Mouse (Mus musculus) ovary, adult 18-20 months (tissue): ENCODE data around the gene Rpl13.
A peak's percentile ranks its signal among the peaks of the same experiment; 100 is the strongest.
"Not testable (repeated sequence)": the region's sequence is repeated elsewhere in the genome, so short reads cannot be mapped to it uniquely, and the experiment has no call there.

Experiments
- DNase-seq: peaks from one replicate; pipeline ENCODE4 v3.0.0; 2022; ENCODE audit warnings: low spot score, mixed read lengths

The Rpl13 gene

GRCm38 (mm10) chr8:123101735-123102685, at the start of gene Rpl13:
Gene Rpl13 (plus strand): TSS chr8:123102350.
- peak; percentile 95 for DNase-seq

GRCm38 (mm10) chr8:123062721-123063120, 39.4 kb upstream of the Rpl13 start, which contains the start of gene Spg7:
Gene Spg7 (plus strand): TSS chr8:123062942.
- no peak for DNase-seq

- DNase-seq = no peak
These were observed 38.1 kb upstream of the Rpl13 start for GRCm38 (mm10) chr8:123064072-123064471.

DNA sequence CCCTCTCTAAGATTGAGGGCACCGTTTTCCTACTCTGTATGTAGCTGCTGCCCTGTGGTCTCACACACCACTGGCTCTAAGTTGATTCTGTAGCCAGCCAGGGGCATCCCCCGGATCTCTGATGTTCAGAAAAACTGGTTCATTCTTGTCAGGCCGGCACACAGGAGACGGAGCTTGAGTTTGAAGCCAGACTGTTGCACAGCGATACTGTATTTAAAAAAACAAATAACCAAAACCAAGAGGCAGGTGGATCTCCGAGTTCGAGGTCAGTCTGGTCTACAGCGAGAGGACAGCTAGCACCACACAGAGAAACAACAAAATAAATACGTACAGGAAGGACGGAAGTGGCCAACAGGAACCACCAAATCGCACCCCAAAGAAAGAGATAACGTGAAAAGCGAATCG, 37.3 kb upstream of the Rpl13 start:
- no peak for DNase-seq

DNA sequence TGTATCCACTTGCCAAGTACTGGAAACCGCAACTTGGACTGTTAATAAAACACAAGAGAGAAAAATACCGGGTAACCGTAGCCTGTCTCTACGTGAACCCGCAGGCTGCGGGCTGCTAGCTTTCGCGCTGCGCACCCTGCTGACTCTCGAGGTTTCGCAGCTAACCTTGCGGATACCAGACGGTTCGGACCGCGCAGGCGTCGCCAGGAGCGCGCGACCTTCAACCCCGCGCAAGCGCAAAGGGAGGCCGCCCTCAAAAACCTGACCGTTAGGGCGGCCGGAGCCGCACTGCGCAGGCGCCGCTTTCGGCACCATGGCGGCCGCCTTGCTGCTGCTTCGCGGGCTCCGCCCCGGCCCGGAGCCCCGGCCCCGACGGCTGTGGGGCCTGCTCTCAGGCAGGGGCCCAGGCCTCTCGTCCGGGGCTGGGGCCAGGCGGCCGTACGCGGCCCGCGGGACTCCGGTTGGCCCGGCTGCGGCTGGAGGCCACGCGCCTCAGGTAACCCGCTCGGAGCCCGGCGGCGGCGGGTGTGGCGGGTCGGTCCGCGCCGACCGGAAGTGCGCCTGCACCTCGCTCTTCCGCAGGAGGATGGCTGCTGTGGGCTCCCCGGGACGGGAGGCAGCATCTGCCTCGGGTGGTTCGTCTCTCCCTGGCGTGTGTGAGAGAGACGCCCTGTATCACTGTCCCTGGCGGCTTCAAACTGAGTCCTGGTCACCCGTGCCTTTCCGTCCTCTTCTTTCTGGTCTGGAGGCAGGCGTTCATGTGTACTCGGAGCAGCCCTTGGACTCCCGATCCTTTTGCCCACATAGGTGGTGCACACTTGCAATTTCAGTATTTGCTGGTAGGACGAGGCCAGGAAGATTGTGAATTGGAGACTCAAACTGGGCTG, 36.7 kb upstream of the Rpl13 start:
- DNase-seq = peak; percentile 93

- DNase-seq = no peak
These were observed 36.0 kb upstream of the Rpl13 start for GRCm38 (mm10) chr8:123066101-123066683.

- no peak for DNase-seq
These were observed 31.0 kb upstream of the Rpl13 start for GRCm38 (mm10) chr8:123071176-123071575.

- DNase-seq = no peak
These were observed 24.9 kb upstream of the Rpl13 start for GRCm38 (mm10) chr8:123077213-123077612.

DNA sequence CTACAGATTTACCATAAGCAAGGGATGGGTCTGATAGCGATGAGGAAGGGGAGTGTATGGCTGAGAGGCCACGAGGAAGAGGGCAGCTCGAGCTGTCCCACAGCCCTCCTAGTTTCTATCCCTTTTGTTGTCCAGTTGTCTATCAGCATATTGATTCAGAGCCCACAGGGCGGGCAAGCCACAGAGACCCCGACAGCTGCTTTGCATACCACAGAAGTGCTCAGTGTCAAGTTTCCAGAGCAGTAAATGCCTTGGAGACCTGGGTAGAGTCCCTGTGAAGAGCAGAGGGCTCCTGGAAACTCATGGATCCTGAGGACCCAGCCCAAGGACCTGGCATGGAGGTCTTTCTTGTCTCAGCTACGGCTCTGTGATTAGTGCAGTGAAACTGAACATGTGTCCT, 19.2 kb upstream of the Rpl13 start:
- no peak for DNase-seq

GRCm38 (mm10) chr8:123083610-123084009, 18.5 kb upstream of the Rpl13 start:
- no peak for DNase-seq

GRCm38 (mm10) chr8:123087289-123087688, 14.9 kb upstream of the Rpl13 start:
- no peak for DNase-seq

GRCm38 (mm10) chr8:123097216-123097615, 4.9 kb upstream of the Rpl13 start:
- no peak for DNase-seq

DNA sequence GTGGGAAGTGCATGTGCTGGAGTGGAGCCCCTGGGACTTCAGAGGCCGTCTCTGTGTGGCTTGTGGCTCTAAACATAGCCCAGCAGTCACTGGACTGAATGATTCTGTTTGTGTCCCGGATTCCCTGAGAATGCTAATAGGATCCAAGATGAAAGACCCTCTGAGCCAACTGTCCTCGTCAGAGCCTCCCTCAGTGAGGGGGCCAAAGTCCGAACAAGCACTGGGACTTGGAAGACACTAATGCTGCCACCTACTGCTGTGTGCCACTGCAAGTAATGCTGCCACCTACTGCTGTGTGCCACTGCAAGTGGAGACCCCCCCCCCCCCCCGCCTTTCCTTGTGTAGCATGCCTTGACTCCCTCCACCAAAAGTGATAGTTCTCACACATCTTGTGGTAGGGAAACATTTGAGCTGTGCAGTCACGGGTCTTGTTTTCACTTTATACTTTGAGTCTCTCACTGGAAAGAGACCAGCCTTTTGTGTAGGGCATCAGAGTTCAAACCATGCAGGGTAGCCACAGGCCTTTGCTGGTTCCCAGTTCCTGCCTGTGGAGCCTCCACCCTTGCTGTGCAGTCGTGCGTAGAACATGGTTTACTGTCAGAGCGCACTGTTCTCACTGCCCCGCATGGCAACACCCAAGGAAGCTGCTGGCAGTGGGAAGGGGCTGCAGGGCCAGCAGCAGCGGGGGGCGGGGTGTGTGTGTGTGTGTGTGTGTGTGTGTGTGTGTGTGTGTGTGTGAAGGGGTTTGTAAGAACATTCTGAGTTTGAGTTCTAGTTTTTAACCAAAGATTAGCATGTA, 4.2 kb upstream of the Rpl13 start:
- no peak for DNase-seq

DNA sequence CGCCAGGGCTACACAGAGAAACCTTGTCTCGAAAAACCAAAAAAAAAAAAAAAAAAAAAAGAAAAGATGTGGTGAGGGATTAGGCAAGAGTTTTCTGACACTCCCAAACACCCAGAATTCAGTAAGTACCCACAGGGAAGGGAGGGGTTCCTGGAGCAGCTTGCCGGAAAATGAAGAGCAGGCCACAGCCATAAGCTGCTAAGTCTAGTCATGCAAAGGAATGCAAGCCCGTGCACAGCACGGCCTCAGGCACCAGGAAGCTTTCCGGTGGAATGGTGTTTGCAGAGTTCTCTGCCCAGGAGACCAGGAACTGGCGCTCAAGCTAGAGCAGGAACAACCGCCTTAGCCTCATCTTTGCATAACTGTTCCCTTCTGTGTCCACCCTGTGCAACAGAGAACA, 1.9 kb upstream of the Rpl13 start:
- no peak for DNase-seq

GRCm38 (mm10) chr8:123101244-123101643, 906 bp upstream of the Rpl13 start:
- DNase-seq = no peak

DNA sequence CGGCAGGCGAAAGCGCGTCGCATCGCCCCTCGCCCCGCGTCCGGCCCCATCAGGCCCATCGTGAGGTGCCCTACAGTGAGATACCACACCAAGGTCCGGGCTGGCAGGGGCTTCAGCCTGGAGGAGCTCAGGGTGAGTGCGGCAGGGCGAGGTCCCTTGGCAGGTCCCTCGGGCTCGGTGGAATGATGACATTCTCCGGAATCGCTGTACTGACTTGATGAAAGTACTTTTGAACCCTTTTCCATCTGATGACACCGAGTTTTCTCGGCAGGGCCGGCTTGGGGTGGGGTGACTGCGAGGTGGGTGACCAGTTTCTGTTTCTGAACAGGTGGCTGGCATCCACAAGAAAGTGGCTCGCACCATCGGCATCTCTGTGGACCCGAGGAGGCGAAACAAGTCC, 705 bp downstream of the Rpl13 start:
- DNase-seq = not testable (repeated sequence)

DNA sequence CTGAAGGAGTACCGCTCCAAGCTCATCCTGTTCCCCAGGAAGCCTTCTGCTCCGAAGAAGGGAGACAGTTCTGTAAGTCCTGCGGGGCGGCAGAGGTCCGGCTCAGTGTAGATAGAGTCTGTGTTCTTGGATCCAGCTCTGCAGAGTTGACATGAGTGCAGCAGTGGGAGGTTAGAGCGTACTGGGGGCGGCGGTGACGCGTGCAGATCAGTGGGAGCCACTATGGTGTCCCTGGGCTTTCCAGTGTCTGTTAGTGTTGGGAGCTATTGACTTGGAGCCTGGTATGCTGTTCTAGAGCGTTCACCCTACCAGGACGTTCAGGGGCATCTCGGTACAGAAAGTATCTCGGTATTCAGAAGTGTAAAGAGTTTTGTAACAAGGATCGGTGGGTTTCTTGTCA, 1.1 kb downstream of the Rpl13 start:
- DNase-seq = no peak

DNA sequence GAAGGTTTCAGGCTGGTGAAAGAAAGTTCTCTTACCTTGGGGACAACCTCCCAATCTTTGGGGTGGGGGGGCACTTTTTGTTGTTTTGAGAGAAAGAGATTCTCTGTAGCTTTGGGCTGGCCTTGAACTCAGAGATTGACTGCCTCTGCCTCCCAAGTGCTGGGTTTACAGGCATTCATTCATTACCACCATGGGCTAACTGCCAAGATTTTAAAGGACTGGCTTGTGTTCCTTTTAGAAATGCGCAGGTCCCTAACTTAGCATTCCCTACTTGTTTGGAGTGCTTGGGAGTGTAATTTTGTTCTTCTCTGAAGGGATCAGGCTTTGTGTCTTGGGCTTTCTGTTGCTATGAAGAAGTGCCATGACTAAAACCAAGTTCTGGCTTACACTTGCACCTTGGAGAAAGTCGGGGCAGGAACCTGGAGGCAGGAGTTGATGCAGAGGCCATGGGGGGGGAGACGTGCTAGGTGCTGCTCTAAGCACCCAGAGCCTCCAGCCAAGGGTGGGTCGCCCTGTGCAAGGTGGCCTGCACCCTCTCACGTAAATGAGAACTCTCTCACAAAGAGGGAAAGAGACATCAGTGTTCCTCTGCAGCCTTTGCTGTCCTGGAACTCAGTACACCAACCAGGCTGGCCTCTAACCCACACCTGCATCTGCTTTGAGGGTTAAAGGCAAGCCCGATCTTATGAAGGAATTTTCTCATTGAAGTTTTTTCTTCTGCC, 2.1 kb downstream of the Rpl13 start:
- DNase-seq = no peak

- DNase-seq = no peak
These were observed 3.6 kb downstream of the Rpl13 start for GRCm38 (mm10) chr8:123105553-123106326.

DNA sequence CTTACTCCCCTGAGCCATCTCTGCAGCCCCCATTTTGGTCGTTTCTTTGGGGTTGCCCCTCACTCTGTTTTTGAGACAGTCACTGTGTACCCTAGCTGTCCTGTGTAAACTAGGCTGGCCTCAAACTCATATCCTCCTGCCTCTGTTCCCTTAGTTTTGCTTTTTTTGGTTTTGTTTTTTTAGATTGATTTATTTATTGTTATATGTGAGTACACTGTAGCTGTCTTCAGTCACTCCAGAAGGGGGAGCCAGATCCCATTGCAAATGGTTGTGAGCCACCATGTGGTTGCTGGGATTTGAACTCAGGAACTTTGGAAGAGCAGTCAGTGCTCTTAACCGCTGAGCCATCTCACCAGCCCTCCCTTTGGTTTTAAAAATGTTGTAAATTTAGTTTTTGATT, 4.4 kb downstream of the Rpl13 start:
- DNase-seq = no peak
